Mouse (Mus musculus): ENCODE results near the gene Hist1h2bb. TPM values are rescaled to one million over a fixed set of nuclear protein-coding genes. Genes with fewer than 3 reads are reported as not detected.

Hist1h2bb gene
- polyA plus RNA-seq, 1 experiment, result 160 TPM

- no peak for DNase-seq
- Histone ChIP-seq H3K36me3 (ENCODE audit: control insufficient read depth, insufficient read depth, low read length) (no peaks in the 10 kb centered on the region), H3K27ac (ENCODE audit: control insufficient read depth, insufficient read depth, low read length) (peak overlapping the region; percentile 99; the same call in 1 of the 2 replicates), H3K4me1 (replicated peaks; ENCODE audit: control insufficient read depth, insufficient read depth, low read length) (peaks cover 2% of the 10 kb centered on the region), H3K27me3 (ENCODE audit: control insufficient read depth, insufficient read depth, low read length) (no peaks in the 10 kb centered on the region), H3K4me3 (ENCODE audit: control insufficient read depth, insufficient read depth, low read length) (no peak overlapping the region)
- 68% methylated on average over 5 of the region's 5 CpGs for WGBS
- no peak for TF ChIP-seq CTCF (IDR thresholded peaks at IDR 0.05; ENCODE audit: borderline replicate concordance, control insufficient read depth, extremely low read depth, insufficient read depth, low read length, poor library complexity)
- no peak for TF ChIP-seq POLR2A (IDR thresholded peaks at IDR 0.05; ENCODE audit: control insufficient read depth, extremely low read depth, insufficient read depth, low read length, poor library complexity)
These were observed 5.6 kb upstream of the Hist1h2bb start for GRCm38 (mm10) chr13:23740910-23741309.

GRCm38 (mm10) chr13:23742007-23742406 is 4.5 kb upstream of the Hist1h2bb start:
- no peak overlapping the region for H3K27ac ChIP-seq (ENCODE audit: control insufficient read depth, insufficient read depth, low read length)
- peaks cover 4% of the 10 kb centered on the region for H3K4me1 ChIP-seq (replicated peaks; ENCODE audit: control insufficient read depth, insufficient read depth, low read length)
- H3K4me3 ChIP-seq (ENCODE audit: control insufficient read depth, insufficient read depth, low read length), result no peak overlapping the region
- no peaks in the 10 kb centered on the region for H3K36me3 ChIP-seq (ENCODE audit: control insufficient read depth, insufficient read depth, low read length)
- DNase-seq, result no peak
- no peaks in the 10 kb centered on the region for H3K27me3 ChIP-seq (ENCODE audit: control insufficient read depth, insufficient read depth, low read length)
- TF ChIP-seq POLR2A (IDR thresholded peaks at IDR 0.05; ENCODE audit: control insufficient read depth, extremely low read depth, insufficient read depth, low read length, poor library complexity), result no peak
- no peak for TF ChIP-seq CTCF (IDR thresholded peaks at IDR 0.05; ENCODE audit: borderline replicate concordance, control insufficient read depth, extremely low read depth, insufficient read depth, low read length, poor library complexity)

GRCm38 (mm10) chr13:23743215-23743614 is 3.3 kb upstream of the Hist1h2bb start:
- DNase-seq, result peak; percentile 0
- no peak for TF ChIP-seq CTCF (IDR thresholded peaks at IDR 0.05; ENCODE audit: borderline replicate concordance, control insufficient read depth, extremely low read depth, insufficient read depth, low read length, poor library complexity)
- no peak for TF ChIP-seq POLR2A (IDR thresholded peaks at IDR 0.05; ENCODE audit: control insufficient read depth, extremely low read depth, insufficient read depth, low read length, poor library complexity)
- WGBS, result 93% methylated on average over 5 of the region's 5 CpGs
- H3K27ac ChIP-seq (ENCODE audit: control insufficient read depth, insufficient read depth, low read length), result no peak overlapping the region
- no peaks in the 10 kb centered on the region for H3K36me3 ChIP-seq (ENCODE audit: control insufficient read depth, insufficient read depth, low read length)
- peaks cover 4% of the 10 kb centered on the region for H3K4me1 ChIP-seq (replicated peaks; ENCODE audit: control insufficient read depth, insufficient read depth, low read length)
- no peak overlapping the region for H3K4me3 ChIP-seq (ENCODE audit: control insufficient read depth, insufficient read depth, low read length)
- no peaks in the 10 kb centered on the region for H3K27me3 ChIP-seq (ENCODE audit: control insufficient read depth, insufficient read depth, low read length)

- H3K27me3 ChIP-seq (ENCODE audit: control insufficient read depth, insufficient read depth, low read length), result no peaks in the 10 kb centered on the region
- H3K36me3 ChIP-seq (ENCODE audit: control insufficient read depth, insufficient read depth, low read length), result no peaks in the 10 kb centered on the region
- TF ChIP-seq POLR2A (IDR thresholded peaks at IDR 0.05; ENCODE audit: control insufficient read depth, extremely low read depth, insufficient read depth, low read length, poor library complexity), result no peak
- peaks cover 4% of the 10 kb centered on the region for H3K4me1 ChIP-seq (replicated peaks; ENCODE audit: control insufficient read depth, insufficient read depth, low read length)
- no peak for DNase-seq
- no peak overlapping the region for H3K4me3 ChIP-seq (ENCODE audit: control insufficient read depth, insufficient read depth, low read length)
- H3K27ac ChIP-seq (ENCODE audit: control insufficient read depth, insufficient read depth, low read length), result peak overlapping the region; percentile 29; the same call in 1 of the 2 replicates
- 81% methylated on average over 4 of the region's 4 CpGs for WGBS
These were observed 2.6 kb upstream of the Hist1h2bb start for GRCm38 (mm10) chr13:23743963-23744362.

GRCm38 (mm10) chr13:23744421-23745380 is 1.8 kb upstream of the Hist1h2bb start:
- 5% methylated on average over 22 of the region's 36 CpGs for WGBS
- Histone ChIP-seq H3K4me3 (ENCODE audit: control insufficient read depth, insufficient read depth, low read length) (peak overlapping the region; percentile 54), H3K27ac (ENCODE audit: control insufficient read depth, insufficient read depth, low read length) (peak overlapping the region; percentile 85), H3K36me3 (ENCODE audit: control insufficient read depth, insufficient read depth, low read length) (no peaks in the 10 kb centered on the region), H3K4me1 (replicated peaks; ENCODE audit: control insufficient read depth, insufficient read depth, low read length) (peaks cover 4% of the 10 kb centered on the region), H3K27me3 (ENCODE audit: control insufficient read depth, insufficient read depth, low read length) (no peaks in the 10 kb centered on the region)
- DNase-seq, result no peak
- TF ChIP-seq POLR2A (IDR thresholded peaks at IDR 0.05; ENCODE audit: control insufficient read depth, extremely low read depth, insufficient read depth, low read length, poor library complexity) (no peak), CTCF (IDR thresholded peaks at IDR 0.05; ENCODE audit: borderline replicate concordance, control insufficient read depth, extremely low read depth, insufficient read depth, low read length, poor library complexity) (no peak)

- under 1% methylated on average over 25 of the region's 28 CpGs for WGBS
- H3K4me1 ChIP-seq (replicated peaks; ENCODE audit: control insufficient read depth, insufficient read depth, low read length), result peaks cover 4% of the 10 kb centered on the region
These were observed 963 bp upstream of the Hist1h2bb start, which contains the start of gene Hist1h3c for GRCm38 (mm10) chr13:23745381-23746161. Gene Hist1h3c (minus strand): TSS chr13:23745602.

More at GRCm38 (mm10) chr13:23745381-23746161, 963 bp upstream of the Hist1h2bb start, which contains the start of gene Hist1h3c:
- peak within 1 kb of the TSS; percentile 60 for H3K4me3 ChIP-seq (ENCODE audit: control insufficient read depth, insufficient read depth, low read length)
- H3K36me3 ChIP-seq (ENCODE audit: control insufficient read depth, insufficient read depth, low read length), result no peaks in the 10 kb centered on the region
- DNase-seq, result peak; percentile 87
- H3K27ac ChIP-seq (ENCODE audit: control insufficient read depth, insufficient read depth, low read length), result peak within 1 kb of the TSS; percentile 95
- H3K27me3 ChIP-seq (ENCODE audit: control insufficient read depth, insufficient read depth, low read length), result no peaks in the 10 kb centered on the region
- peak; percentile 43; the same call in 1 of the 2 replicates for TF ChIP-seq POLR2A (IDR thresholded peaks at IDR 0.05; ENCODE audit: control insufficient read depth, extremely low read depth, insufficient read depth, low read length, poor library complexity)
- TF ChIP-seq CTCF (IDR thresholded peaks at IDR 0.05; ENCODE audit: borderline replicate concordance, control insufficient read depth, extremely low read depth, insufficient read depth, low read length, poor library complexity), result no peak
